Mouse (Mus musculus): ENCODE results near the gene Naa40. TPM values are rescaled to one million over a fixed set of nuclear protein-coding genes. Genes with fewer than 3 reads are reported as not detected.

The Naa40 gene
- polyA plus RNA-seq (2015; fragmentation: Nextera tagmentation; extraction: Ambion mirVana), result 48.4 and 51.9 TPM in 2 replicates

DNA sequence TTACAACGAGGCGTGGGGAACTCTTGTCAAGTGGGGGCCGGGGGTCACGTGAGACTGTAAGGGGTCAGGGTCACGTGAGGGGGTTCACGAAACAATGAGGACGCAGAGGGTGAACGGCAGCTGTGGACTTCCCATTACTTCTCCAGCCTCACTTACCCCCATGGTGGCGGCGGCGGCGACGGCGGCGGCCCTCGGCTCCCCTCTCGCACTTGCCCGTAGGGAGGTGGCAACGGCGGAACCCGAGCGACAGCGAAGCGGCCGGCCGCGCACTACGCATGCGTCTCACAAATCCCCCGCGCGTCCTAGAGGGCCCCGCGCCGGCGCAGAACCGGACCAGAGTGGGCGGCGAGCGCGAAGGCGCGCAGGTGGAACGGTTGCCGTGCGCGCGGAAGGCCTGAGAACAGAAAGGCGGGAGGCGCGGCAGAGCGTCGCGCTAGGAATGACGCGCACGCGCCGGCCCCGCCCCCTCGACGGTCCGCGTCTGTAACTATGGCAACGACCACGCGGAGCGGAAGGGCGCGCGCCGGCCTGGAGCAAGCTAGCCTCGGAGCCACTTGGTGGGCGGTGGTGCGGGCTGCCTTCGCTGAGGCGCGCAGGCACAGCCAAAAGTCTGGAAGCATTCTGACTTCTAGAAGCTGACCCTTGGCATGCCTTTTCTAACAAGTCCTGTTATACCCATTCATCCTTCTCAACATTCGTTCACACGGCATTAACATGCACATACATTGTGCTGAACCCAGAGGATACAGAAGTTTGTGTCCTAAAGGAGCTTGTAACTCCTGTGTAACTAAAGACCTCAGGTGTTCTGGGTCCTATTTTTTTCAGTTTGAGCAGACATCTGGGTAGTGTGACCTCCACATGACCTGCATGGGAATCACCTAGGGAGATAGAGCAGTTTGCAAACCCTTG lies at the start of gene Naa40:
Gene Naa40 (minus strand): TSS at position 402 of the 909 bp plus-strand sequence.
- Histone ChIP-seq H3K4me3 (ENCODE audit: low read length) (peak within 1 kb of the TSS; percentile 73), H3K9me3 (ENCODE audit: control insufficient read depth, low read length) (no peaks in the 10 kb centered on the region), H3K4me2 (ENCODE audit: low read depth, low read length) (peak within 1 kb of the TSS; percentile 77), H3K27ac (ENCODE audit: low read length) (peak within 1 kb of the TSS; percentile 77), H3K27me3 (replicated peaks; ENCODE audit: control insufficient read depth, insufficient read depth, low read length) (no peaks in the 10 kb centered on the region), H3K36me3 (ENCODE audit: control insufficient read depth, insufficient read depth, low read length) (no peaks in the 10 kb centered on the region), H3K4me1 (ENCODE audit: control insufficient read depth, insufficient read depth, low read length) (peaks cover 3% of the 10 kb centered on the region; the same call in 1 of the 2 replicates), H3K9ac (ENCODE audit: low read depth, low read length) (peak within 1 kb of the TSS; percentile 84)
- WGBS, result under 1% methylated on average over 78 of the region's 80 CpGs
- ATAC-seq, result peak; percentile 97

DNA sequence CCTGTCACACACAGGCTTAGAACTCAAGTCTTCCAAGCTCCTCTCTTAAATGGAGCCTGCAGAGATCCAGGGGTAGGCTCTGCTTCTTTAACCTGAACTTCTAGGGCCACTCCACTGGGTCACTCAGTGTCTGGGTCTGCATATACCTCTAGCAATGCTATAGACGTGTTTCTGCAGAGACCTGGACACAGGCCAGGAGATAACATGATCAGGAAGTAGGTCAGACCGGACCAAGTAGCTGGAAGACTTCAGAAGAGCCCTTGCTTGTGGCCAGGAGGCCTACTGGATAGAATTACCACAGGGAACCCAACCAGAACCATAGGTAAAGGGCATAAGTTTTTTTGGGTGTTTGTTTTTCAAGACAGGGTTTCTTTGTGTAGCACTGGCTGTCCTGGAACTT lies 48.8 kb upstream of the Naa40 start:
- ATAC-seq, result no peak
- Histone ChIP-seq H3K9ac (ENCODE audit: low read depth, low read length) (no peak overlapping the region), H3K36me3 (ENCODE audit: control insufficient read depth, insufficient read depth, low read length) (peaks cover 13% of the 10 kb centered on the region), H3K4me1 (ENCODE audit: control insufficient read depth, insufficient read depth, low read length) (peaks cover 10% of the 10 kb centered on the region), H3K9me3 (ENCODE audit: control insufficient read depth, low read length) (no peaks in the 10 kb centered on the region), H3K27ac (ENCODE audit: low read length) (no peak overlapping the region), H3K4me3 (ENCODE audit: low read length) (no peak overlapping the region), H3K27me3 (replicated peaks; ENCODE audit: control insufficient read depth, insufficient read depth, low read length) (no peaks in the 10 kb centered on the region), H3K4me2 (ENCODE audit: low read depth, low read length) (no peak overlapping the region)
- 38% methylated on average over 2 of the region's 2 CpGs for WGBS

DNA sequence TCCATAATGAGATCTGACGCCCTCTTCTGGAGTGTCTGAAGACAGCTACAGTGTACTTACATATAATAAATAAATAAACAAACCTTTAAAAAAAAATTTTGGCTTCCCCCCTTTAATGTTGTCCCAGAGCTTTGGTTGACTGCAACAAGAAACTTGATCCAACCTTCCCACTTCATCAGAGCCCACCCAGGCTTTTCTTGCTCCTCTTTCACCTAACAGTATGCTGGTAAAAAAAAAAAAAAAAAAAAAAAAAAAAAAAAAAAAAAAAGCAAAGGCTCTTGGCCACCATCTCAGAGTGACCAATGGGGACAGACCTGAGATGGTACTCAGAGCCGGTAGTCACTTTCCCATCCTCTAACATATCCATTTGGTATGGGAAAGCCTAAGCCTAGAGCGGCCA lies 47.3 kb upstream of the Naa40 start:
- Histone ChIP-seq H3K9me3 (ENCODE audit: control insufficient read depth, low read length) (no peaks in the 10 kb centered on the region), H3K36me3 (ENCODE audit: control insufficient read depth, insufficient read depth, low read length) (peaks cover 22% of the 10 kb centered on the region), H3K27me3 (replicated peaks; ENCODE audit: control insufficient read depth, insufficient read depth, low read length) (no peaks in the 10 kb centered on the region), H3K4me3 (ENCODE audit: low read length) (no peak overlapping the region), H3K27ac (ENCODE audit: low read length) (no peak overlapping the region), H3K4me2 (ENCODE audit: low read depth, low read length) (no peak overlapping the region), H3K9ac (ENCODE audit: low read depth, low read length) (no peak overlapping the region), H3K4me1 (ENCODE audit: control insufficient read depth, insufficient read depth, low read length) (peaks cover 10% of the 10 kb centered on the region)
- ATAC-seq, result no peak
- WGBS, result 81% methylated on average over 3 of the region's 3 CpGs

DNA sequence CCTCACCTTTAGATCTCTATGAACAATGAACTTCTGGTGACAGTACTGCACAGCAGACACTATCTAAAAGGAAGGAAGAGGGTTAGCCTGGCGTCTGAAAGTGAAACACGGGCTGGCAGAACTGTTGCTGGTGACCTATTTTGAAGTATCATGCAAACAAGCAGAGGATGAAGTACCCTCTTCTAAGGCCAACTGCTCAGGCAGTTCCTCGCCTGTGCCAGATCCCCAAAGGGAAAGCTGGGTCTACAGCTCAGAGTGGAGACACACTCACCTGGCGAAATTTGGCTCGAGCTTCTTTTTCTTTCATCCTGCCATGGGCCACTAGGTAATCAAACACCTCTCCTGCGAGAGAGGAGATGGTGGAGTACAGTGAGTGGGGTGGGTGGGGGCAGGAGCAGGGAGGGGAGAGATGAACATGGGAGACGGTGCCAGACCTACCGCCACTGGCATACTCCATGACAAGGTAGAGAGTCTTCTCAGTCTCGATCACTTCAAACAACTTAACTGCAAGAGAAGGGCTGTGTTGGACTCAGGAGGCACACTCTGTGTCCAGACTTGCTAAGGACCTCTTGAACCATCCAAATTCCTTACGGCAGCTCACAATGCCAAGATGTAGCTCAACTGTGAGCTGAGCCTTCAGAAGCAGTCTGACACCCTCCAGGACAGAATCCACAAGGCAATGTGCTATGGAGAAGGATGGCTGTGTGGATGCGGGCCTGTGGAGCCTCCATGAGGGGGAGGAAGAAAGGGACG lies 45.8 kb upstream of the Naa40 start:
- Histone ChIP-seq H3K4me3 (ENCODE audit: low read length) (no peak overlapping the region), H3K36me3 (ENCODE audit: control insufficient read depth, insufficient read depth, low read length) (peaks cover 34% of the 10 kb centered on the region), H3K4me2 (ENCODE audit: low read depth, low read length) (no peak overlapping the region), H3K9me3 (ENCODE audit: control insufficient read depth, low read length) (no peaks in the 10 kb centered on the region), H3K4me1 (ENCODE audit: control insufficient read depth, insufficient read depth, low read length) (no peaks in the 10 kb centered on the region), H3K9ac (ENCODE audit: low read depth, low read length) (no peak overlapping the region), H3K27me3 (replicated peaks; ENCODE audit: control insufficient read depth, insufficient read depth, low read length) (no peaks in the 10 kb centered on the region), H3K27ac (ENCODE audit: low read length) (no peak overlapping the region)
- WGBS, result 84% methylated on average over 12 of the region's 12 CpGs
- no peak for ATAC-seq

DNA sequence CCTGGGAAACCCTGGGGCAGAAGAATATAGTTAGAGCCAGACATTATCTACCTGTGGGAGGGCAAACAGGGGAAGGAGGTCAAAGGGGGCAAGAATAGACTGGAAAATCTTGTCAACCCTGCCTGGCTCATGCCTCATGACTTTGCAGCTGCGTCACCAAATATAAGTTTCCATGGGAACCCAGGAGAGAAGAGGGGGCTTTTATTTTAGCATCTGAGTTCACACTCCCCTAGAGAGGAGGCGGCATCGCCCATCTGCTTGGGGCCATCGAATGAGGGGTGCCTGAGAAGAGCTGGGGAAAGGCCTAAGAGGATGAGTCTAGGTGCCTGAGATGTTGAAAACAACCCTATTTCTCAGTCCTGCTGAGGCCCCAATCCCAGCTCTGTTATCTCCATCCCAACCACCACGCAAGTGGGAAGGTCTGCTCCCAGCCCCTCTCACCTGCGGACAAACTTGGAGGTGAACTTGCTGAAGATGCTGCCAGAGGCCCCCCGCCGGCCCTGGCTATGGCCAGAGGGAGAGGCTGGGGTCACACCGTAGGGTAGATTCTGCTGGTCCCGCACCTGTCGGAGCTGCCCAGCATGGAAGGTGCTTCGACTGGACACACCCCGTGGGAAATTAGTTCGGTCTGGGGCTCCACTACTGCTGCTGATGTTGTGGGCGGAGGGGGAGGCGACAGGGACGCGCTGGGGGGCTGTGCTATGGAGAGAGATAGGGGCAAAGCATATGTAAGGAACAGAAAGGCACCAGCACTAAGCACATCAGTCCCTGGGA lies 39.8 kb upstream of the Naa40 start:
- Histone ChIP-seq H3K4me2 (ENCODE audit: low read depth, low read length) (no peak overlapping the region), H3K27me3 (replicated peaks; ENCODE audit: control insufficient read depth, insufficient read depth, low read length) (no peaks in the 10 kb centered on the region), H3K9ac (ENCODE audit: low read depth, low read length) (no peak overlapping the region), H3K36me3 (ENCODE audit: control insufficient read depth, insufficient read depth, low read length) (peaks cover 38% of the 10 kb centered on the region), H3K9me3 (ENCODE audit: control insufficient read depth, low read length) (no peaks in the 10 kb centered on the region), H3K4me3 (ENCODE audit: low read length) (no peak overlapping the region), H3K4me1 (ENCODE audit: control insufficient read depth, insufficient read depth, low read length) (peaks cover 3% of the 10 kb centered on the region; the same call in 1 of the 2 replicates), H3K27ac (ENCODE audit: low read length) (no peak overlapping the region; the same call in 1 of the 2 replicates)
- WGBS, result 88% methylated on average over 18 of the region's 18 CpGs
- no peak for ATAC-seq

DNA sequence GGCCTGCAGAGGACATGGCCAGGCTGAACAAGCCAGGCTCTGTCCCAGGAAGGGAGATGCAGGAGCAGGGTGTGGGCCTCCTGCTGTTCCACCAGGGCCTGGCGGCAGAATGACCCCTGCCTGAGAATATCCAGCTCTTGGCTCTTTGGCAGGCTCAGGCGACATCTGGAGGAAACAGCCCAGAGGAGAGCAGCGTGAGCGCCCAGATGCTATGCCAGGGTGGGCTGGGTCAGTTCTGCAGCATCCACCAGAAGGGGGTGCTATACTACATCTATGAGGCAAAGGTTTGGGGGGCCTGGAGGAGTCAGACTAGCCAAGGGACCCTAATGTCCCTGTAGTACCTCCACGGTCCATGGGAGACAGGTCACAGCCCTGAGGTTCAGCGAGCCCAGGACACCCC lies 38.1 kb upstream of the Naa40 start:
- H3K27me3 ChIP-seq (replicated peaks; ENCODE audit: control insufficient read depth, insufficient read depth, low read length), result no peaks in the 10 kb centered on the region
- no peak overlapping the region for H3K27ac ChIP-seq (ENCODE audit: low read length)
- no peak overlapping the region for H3K4me2 ChIP-seq (ENCODE audit: low read depth, low read length)
- ATAC-seq, result peak; percentile 39; the same call in 1 of the 2 replicates
- H3K9me3 ChIP-seq (ENCODE audit: control insufficient read depth, low read length), result no peaks in the 10 kb centered on the region
- no peak overlapping the region for H3K4me3 ChIP-seq (ENCODE audit: low read length)
- H3K9ac ChIP-seq (ENCODE audit: low read depth, low read length), result no peak overlapping the region; the same call in 1 of the 2 replicates
- peaks cover 33% of the 10 kb centered on the region for H3K36me3 ChIP-seq (ENCODE audit: control insufficient read depth, insufficient read depth, low read length)
- 30% methylated on average over 6 of the region's 6 CpGs for WGBS
- H3K4me1 ChIP-seq (ENCODE audit: control insufficient read depth, insufficient read depth, low read length), result peaks cover 7% of the 10 kb centered on the region; the same call in 1 of the 2 replicates

DNA sequence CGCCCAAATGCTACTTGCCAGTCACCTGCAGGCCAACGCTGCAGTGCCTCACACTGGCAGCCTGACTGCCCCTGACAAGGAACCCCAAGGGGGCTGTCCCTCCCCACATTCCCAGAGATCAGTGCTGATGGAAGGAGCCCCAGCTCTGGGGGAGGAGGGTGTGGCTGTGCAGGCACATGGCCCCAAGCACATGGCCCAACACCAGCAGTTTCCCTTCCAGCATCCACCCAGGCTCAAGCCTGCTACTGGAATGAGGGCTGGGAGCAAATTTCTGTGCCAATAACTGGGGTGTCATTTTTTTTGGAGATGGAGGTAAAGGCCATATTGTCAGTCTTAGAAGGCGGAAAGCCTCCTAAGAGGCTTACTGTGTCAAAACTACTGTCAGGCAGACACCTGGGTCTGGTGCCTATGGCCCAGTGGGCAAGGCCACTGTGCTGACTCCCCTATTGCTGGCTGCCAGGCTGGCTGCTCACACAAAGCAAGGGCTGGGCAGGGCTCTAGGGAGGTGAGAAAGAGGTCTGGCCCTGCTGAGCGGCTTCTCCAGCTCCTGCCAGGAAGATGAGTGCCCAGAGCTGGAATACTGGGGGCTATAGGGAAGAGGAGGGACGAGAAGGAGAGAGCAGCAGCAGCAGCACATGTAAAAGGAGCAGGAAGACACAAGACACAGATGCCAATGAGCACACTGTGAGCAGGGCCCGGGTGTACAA lies 37.4 kb upstream of the Naa40 start:
- Histone ChIP-seq H3K4me3 (ENCODE audit: low read length) (no peak overlapping the region), H3K27ac (ENCODE audit: low read length) (no peak overlapping the region), H3K9ac (ENCODE audit: low read depth, low read length) (no peak overlapping the region), H3K4me1 (ENCODE audit: control insufficient read depth, insufficient read depth, low read length) (peaks cover 7% of the 10 kb centered on the region; the same call in 1 of the 2 replicates), H3K36me3 (ENCODE audit: control insufficient read depth, insufficient read depth, low read length) (peaks cover 34% of the 10 kb centered on the region), H3K9me3 (ENCODE audit: control insufficient read depth, low read length) (no peaks in the 10 kb centered on the region), H3K4me2 (ENCODE audit: low read depth, low read length) (no peak overlapping the region), H3K27me3 (replicated peaks; ENCODE audit: control insufficient read depth, insufficient read depth, low read length) (no peaks in the 10 kb centered on the region)
- 87% methylated on average over 6 of the region's 6 CpGs for WGBS
- no peak for ATAC-seq

DNA sequence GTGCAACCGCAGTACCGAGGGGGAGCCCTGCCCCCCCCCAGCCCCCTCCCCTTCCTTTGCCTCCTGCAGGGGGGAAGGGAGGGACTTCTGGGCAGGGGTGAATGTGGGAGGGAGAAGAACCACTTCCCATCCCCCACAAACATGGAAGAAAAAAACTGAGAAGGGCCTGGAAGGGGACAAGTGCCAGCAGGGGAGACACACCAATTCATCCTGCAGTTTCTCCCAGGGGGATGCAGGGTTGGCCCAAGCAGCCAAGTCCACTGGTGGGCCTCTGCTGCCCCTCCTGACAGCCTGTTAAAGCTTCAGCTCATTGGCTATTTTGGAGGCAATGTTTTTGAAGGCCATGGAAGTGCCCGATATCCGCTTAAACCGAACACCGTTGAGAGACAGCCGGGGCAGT lies 35.8 kb upstream of the Naa40 start:
- WGBS, result 67% methylated on average over 7 of the region's 7 CpGs
- Histone ChIP-seq H3K36me3 (ENCODE audit: control insufficient read depth, insufficient read depth, low read length) (peaks cover 22% of the 10 kb centered on the region), H3K9me3 (ENCODE audit: control insufficient read depth, low read length) (no peaks in the 10 kb centered on the region), H3K4me2 (ENCODE audit: low read depth, low read length) (no peak overlapping the region), H3K4me3 (ENCODE audit: low read length) (no peak overlapping the region), H3K9ac (ENCODE audit: low read depth, low read length) (no peak overlapping the region), H3K27me3 (replicated peaks; ENCODE audit: control insufficient read depth, insufficient read depth, low read length) (no peaks in the 10 kb centered on the region), H3K4me1 (ENCODE audit: control insufficient read depth, insufficient read depth, low read length) (peaks cover 7% of the 10 kb centered on the region; the same call in 1 of the 2 replicates), H3K27ac (ENCODE audit: low read length) (no peak overlapping the region)
- ATAC-seq, result no peak

Measured in intestine, embryonic 16.5 days (tissue).